Mouse (Mus musculus): ENCODE results near the gene Myom1.

The Myom1 gene

GRCm38 (mm10) chr17:70991706-70992625 lies 10.5 kb upstream of the Myom1 start:
- peak; percentile 71 for DNase-seq (ENCODE audit: low read depth, low spot score)

GRCm38 (mm10) chr17:70992662-70993061 lies 9.8 kb upstream of the Myom1 start:
- DNase-seq (ENCODE audit: low read depth, low spot score): no peak

DNA sequence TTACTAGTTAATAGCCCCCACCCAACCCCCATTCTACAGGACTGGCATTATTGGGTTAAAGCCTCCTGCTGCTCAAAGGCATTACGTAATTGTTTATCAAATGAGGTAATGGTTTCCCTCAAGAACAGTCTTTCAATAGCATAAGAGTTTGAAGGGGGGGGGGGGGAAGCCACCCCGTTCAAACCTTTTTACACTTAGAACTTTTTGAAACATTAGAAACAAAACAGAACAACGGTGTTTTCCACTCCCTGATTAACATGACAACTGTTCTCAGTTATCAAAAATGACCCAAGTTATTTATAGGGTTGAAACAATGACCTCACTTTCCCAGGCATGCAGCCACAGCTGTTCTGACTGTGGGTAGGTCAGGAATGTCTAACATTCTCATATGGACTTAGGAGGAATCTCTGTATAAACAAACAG lies 9.0 kb upstream of the Myom1 start:
- no peak for DNase-seq (ENCODE audit: low read depth, low spot score)

DNA sequence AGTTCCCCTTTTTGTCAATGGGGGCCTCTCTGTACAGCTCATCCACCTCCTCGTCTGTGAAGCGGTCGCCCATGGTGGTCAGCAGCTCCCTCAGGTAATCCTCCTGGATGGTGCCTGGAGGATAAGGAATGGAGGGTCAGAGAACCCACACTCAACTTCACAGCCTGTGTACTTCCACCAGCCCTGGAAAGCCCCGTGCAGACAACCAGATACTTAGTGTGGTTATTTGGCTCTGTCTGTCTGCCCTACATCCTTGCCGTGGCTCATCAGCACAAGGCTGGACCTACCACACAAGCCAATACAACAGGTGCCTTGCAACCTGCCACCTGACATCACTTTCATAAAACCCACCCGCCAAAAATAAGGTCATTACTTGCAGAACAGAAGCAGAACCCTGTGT lies 7.8 kb upstream of the Myom1 start:
- no peak for DNase-seq (ENCODE audit: low read depth, low spot score)

GRCm38 (mm10) chr17:70995551-70995950 lies 6.9 kb upstream of the Myom1 start:
- no peak for DNase-seq (ENCODE audit: low read depth, low spot score)

DNA sequence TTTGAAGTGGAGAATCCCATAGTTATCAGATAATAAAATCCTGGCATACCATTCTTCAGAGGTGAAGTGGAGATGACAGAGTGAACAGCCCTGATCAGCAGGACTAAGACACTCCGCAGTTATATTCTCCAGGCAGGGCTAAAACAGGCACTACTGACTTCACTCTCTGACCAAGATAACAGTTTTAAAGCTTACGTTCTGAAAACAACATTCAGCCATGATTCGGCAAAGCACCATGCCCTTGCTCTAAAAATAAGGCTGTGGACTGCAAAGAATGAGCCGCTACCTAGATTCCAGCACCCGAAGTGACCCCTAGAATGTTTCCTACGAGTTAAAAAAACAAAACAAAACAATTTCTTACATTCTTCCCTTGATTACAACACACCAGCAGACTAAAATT lies 4.6 kb upstream of the Myom1 start:
- no peak for DNase-seq (ENCODE audit: low read depth, low spot score)

DNA sequence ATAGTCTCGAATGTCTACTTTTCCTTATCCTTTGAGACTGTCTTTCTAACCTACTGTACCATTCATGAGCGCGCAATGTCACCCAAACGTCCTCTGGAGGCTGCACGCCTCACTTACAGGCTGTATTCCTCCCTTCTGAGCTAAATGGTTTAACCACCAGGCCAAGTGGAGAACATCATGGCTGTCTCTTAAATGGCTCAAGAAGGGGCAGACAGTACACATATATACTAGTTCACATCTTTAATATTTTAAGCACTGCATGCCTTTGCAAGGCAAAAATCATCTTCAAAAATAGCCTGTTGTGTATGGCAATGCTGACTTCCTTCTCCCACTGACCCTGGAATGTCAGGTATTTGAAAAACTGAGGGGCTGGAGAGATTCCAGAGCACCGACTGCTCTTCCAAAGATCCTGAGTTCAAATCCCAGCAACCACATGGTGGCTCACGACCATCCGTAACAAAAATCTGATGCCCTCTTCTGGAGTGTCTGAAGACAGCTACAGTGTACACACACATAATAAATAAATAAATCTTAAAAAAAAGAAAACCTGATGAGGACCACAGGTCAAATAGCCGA lies 3.9 kb upstream of the Myom1 start:
- no peak for DNase-seq (ENCODE audit: low read depth, low spot score)

- no peak for DNase-seq (ENCODE audit: low read depth, low spot score)
These were observed 3.2 kb upstream of the Myom1 start for GRCm38 (mm10) chr17:70999187-70999586.

- DNase-seq (ENCODE audit: low read depth, low spot score): no peak
These were observed 2.2 kb upstream of the Myom1 start for GRCm38 (mm10) chr17:71000255-71000654.

DNA sequence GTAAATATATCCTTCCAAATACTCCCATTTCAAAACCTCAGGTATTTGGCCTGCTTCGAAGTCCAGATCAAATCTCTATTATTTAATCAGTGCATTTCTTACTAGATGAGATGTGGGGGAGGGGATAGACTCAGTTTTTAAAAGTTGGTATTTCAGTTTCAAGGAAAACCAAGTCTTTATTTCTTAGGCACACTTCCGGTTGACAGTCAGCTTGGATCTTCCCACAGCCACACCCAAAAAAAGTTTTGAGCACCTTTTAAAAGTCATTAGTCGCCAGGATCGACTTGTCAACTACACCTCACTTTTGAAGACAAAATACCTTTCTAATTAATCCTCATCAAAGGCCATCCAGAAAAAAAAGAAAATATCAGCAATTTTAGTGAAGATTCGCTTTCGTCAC lies 1.4 kb upstream of the Myom1 start:
- no peak for DNase-seq (ENCODE audit: low read depth, low spot score)

GRCm38 (mm10) chr17:71001699-71002080 lies 743 bp upstream of the Myom1 start:
- no peak for DNase-seq (ENCODE audit: low read depth, low spot score)

GRCm38 (mm10) chr17:71002744-71003094 lies 286 bp downstream of the Myom1 start, which contains the start of gene Myl12a:
TSS of gene Myl12a (minus strand) at chr17:71002878.
- no peak for DNase-seq (ENCODE audit: low read depth, low spot score)

DNA sequence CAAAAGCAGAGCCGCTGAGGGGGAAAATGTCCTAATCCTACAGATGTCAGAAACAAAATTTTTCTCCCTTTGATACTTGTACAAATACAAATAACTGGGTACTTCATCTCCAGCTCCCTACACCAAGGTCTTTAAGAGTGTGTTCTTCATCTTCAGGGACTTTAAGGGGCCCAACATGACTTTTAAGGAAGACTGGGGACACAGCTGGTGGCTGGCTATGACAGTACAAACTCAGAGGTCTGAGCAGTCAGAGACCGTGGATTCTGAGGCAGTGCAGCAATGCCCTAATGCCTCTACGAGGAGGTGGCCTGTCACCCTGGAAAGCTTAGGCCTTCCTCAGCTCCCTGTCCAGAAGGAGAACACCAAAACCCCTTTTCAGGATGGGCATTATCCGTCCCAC lies 679 bp downstream of the Myom1 start:
- DNase-seq (ENCODE audit: low read depth, low spot score): no peak

DNA sequence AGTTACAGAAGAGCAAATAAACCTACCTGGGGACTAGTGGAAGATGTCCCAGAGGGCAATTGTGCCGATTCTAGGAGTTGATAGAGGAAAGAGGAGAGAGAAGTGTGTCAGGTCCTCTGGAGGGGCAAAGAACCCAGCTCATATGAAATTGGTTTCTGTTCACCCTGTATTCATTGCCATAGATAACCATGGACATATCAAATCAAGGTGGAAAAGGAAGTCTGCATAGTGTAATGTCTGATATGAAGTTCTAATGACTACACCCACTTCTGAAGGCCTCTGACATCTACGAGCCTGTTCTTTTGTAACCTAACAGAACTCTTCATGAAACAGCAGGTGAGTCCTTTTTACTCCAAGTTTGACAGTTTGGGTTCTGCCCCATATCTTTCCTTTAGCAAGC lies 1.3 kb downstream of the Myom1 start:
- DNase-seq (ENCODE audit: low read depth, low spot score): no peak

- DNase-seq (ENCODE audit: low read depth, low spot score): no peak
These were observed 1.9 kb downstream of the Myom1 start for GRCm38 (mm10) chr17:71004186-71004960.

GRCm38 (mm10) chr17:71006976-71007375 lies 4.5 kb downstream of the Myom1 start:
- DNase-seq (ENCODE audit: low read depth, low spot score): no peak

DNA sequence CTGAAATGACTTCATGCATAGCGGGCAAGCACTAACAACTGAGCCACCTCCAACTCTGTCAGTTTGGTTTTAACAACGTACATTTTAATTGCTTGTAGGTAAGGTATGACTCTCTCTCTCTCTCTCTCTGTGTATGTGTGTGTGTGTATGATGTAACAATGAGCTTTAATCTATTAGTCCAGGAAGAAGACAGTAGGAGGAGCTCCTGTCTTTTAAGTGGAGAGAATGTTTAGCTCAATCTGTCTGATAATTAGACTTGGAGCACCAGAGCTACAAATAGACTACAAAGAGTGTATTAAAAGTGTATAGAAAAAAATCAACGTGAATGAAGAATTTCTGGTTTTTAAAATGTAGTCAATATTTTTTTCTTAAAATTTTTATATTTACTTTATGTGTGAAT lies 6.2 kb downstream of the Myom1 start:
- no peak for DNase-seq (ENCODE audit: low read depth, low spot score)

DNA sequence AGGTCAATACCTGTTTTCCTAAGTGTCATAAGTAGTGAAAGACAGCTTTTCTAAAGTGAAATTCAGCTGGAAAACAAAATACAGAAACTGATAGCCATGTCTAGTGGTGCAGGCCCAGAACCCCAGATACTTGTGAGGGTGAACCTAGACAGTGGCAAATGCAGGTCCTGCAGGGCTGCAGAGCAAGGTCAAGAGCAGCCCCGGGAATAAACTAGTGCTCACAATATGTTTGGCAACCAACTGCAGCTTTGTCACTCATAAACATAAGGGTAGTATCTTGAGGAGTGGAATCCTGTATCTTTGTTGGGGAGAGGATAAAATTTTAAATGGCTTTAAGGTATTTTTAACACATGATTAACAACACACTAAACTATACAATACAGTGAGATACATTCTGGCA lies 7.3 kb downstream of the Myom1 start:
- no peak for DNase-seq (ENCODE audit: low read depth, low spot score)

DNA sequence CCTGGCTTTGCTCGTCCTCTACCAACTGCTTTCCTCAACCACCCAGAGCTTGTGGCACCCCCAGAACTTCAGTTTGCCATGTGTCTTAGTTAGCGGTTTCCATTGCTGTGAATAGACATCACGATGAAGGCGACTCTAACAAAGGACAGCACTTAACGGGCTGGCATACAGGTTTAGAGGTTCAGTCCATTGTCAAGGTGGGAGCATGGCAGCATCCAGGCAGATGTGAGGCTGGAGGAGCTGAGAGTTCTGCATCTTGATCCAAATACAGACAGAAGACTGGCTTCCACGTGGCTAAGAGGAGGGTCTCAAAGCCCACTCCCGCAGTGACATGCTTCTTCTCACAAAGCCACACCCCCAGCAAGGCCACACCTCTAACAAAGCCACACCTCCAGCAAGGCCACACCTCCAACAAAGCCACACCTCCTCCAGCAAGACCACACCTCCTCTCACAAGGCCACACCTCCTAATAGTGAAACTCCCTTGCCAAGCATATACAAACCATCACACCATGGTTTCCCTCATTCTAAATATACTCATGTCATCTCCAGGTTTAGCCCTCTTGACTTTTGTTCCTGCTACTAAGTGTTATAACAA lies 8.3 kb downstream of the Myom1 start:
- DNase-seq (ENCODE audit: low read depth, low spot score): peak; percentile 22

DNA sequence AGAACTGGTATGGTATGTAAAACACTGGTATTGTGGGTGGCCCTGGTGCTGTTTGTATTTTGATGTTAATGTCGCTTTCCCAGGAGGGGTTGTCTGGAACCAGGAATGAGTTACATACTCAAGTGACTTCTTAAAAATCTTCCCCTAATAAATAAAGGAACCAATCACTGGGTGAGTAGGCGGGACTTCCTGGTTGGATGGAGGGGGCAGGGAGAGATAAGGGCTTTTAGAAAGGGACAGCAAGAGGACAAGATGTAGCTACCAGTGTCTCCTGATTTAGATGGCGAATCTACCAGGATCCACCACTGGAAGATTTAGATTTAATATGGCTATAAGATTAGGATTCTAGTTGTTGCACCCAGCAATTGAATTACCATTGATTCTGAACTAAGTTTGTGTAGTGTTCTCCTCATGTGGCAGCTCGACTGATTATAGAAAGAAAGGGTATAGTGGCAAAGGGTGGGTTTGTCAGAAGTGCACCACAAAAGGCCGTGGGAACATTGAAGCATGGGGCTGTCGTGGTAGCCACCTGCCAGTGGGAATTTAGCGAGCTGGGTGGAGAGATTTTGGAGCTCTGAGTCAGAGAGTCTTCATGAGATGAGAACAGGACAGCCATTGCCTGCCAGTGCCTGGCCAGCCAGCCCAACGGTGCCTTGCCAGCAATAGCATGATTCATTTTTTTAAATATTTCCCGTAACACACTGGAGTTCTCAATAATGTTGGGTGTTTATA lies 9.7 kb downstream of the Myom1 start:
- no peak for DNase-seq (ENCODE audit: low read depth, low spot score)

GRCm38 (mm10) chr17:71013105-71013504 lies 10.7 kb downstream of the Myom1 start:
- no peak for DNase-seq (ENCODE audit: low read depth, low spot score)
